Comparison of ENCODE assay signal across 8 mouse cellular contexts in the genomic region with DNA sequence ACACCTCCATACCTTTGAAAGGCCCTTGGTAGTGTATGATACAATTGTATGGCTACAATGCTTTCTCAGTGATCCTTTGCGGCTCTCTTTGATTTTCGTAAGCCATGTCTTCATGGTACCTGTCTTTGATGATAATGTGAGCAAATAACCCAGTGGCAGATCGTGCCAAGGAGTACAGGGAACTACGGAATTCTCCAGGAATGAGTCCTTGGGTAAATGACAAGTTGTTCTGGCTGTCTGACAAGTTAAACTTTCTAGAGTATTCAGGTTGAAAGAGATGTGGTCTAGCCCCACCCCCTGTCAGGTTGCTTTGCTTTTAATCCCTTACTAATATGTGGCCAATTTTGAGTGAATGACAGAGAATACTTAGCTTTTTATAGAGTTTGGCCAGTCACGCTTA. TPM values are rescaled to one million over a fixed set of nuclear protein-coding genes. Genes with fewer than 3 reads are reported as not detected.
A peak's percentile ranks its signal among the peaks of the same experiment; 100 is the strongest.
DNase-seq lines count a peak whose midpoint lies in the region.

No protein-coding gene starts in this region.

- peak; percentile 44 to 82 for DNase-seq in adrenal gland, adult (ENCODE audit: inconsistent age in 2 of 2, low spot score in 1 of 2)
- DNase-seq in adrenal gland, postnatal 4 days (ENCODE audit: low spot score in 2 of 2): no peak
- peak; percentile 4 for DNase-seq in urinary bladder, postnatal 14 days (ENCODE audit: low spot score)
- no peak for DNase-seq in urinary bladder, postnatal 25 days (ENCODE audit: low spot score)
- peak; percentile 18 to 67 for DNase-seq in lung, adult 18-20 months
- no peak for DNase-seq in retina, embryonic 14.5 days (ENCODE audit: low spot score)
- no peak for DNase-seq in gastrocnemius, postnatal 4 days (ENCODE audit: low spot score in 2 of 2)
- no peak for DNase-seq in urinary bladder, adult 18-20 months (ENCODE audit: low spot score in 2 of 2)

RNA-seq across cellular contexts. Expression of gene Chp1, which starts 1.2 kb away (rescaled TPM):
- 100 to 1,000 TPM; 125 to 144 TPM for total RNA-seq in adrenal gland, postnatal 4 days (2021)
- 10 to 100 TPM; 58.5 to 64.0 TPM for total RNA-seq in gastrocnemius, postnatal 4 days (2021)

RNA-seq across cellular contexts. Expression of gene Exd1, which starts 1.3 kb away (rescaled TPM):
- under 1 TPM; 0.54 to 0.62 TPM for total RNA-seq in adrenal gland, postnatal 4 days (2021)
- under 1 TPM; 0.05 to 0.15 TPM for total RNA-seq in gastrocnemius, postnatal 4 days (2021)

Comparison
In these comparisons a context has a peak if more than half of its experiments do, and no peak if none do; other contexts are left out.
1. DNase-seq: peak in adrenal gland, adult (2 of 2), urinary bladder, postnatal 14 days (single experiment) and lung, adult 18-20 months (2 of 2); none in adrenal gland, postnatal 4 days (0 of 2), urinary bladder, postnatal 25 days (single experiment), retina, embryonic 14.5 days (single experiment), gastrocnemius, postnatal 4 days (0 of 2) and urinary bladder, adult 18-20 months (0 of 2).